Mouse (Mus musculus) heart, postnatal 0 days (tissue): Measurements from ENCODE around the gene Mlx. TPM values are rescaled to one million over a fixed set of nuclear protein-coding genes. Genes with fewer than 3 reads are reported as not detected.
"Not testable (repeated sequence)": the region's sequence is repeated elsewhere in the genome, so short reads cannot be mapped to it uniquely, and the experiment has no call there.

Source experiments
- ATAC-seq: fragments of 200-750 bp; cut with Nextera tagmentation; 2 replicates; pipeline ENCODE4 v1.8.0; 2017; ENCODE audit warnings: low read depth, moderate number of reproducible peaks, moderate library complexity; ENCODE audit not compliant: insufficient read depth
- DNase-seq: peaks from one replicate; pipeline ENCODE4 v3.0.0-alpha.2; 2016; ENCODE audit warnings: low spot score
- H3K27ac ChIP-seq: fragments of 300-500 bp; sonication (generic); 2 replicates; pipeline ENCODE4 v1.5.1; 2014; ENCODE audit warnings: low read depth, mild to moderate bottlenecking
- H3K27me3 ChIP-seq: fragments of 300-500 bp; sonication (generic); 2 replicates; pipeline ENCODE4 v1.6.1; 2014; ENCODE audit warnings: low read length, mixed read lengths; ENCODE audit not compliant: control insufficient read depth, insufficient read depth
- H3K36me3 ChIP-seq: fragments of 300-500 bp; sonication (generic); replicated peaks from 2 replicates; pipeline ENCODE4 v1.6.1; 2014; ENCODE audit warnings: low read length, mixed read lengths; ENCODE audit not compliant: control insufficient read depth, insufficient read depth
- H3K4me1 ChIP-seq: fragments of 300-500 bp; sonication (generic); 2 replicates; pipeline ENCODE4 v1.6.1; 2014; ENCODE audit warnings: antibody characterized with exemption; ENCODE audit not compliant: control insufficient read depth, insufficient read depth
- H3K4me2 ChIP-seq: fragments of 300-500 bp; sonication (generic); 2 replicates; pipeline ENCODE4 v1.6.1; 2014; ENCODE audit warnings: low read depth, mild to moderate bottlenecking, low read length, moderate library complexity
- H3K4me3 ChIP-seq: fragments of 300-500 bp; sonication (generic); 2 replicates; pipeline ENCODE4 v1.5.1; 2014; ENCODE audit warnings: low read depth, low read length
- H3K9ac ChIP-seq: fragments of 300-500 bp; sonication (generic); replicated peaks from 2 replicates; pipeline ENCODE4 v1.6.1; 2014; ENCODE audit warnings: low read depth, low read length, mixed read lengths
- H3K9me3 ChIP-seq: fragments of 300-500 bp; sonication (generic); replicated peaks from 2 replicates; pipeline ENCODE4 v1.6.1; 2016; ENCODE audit warnings: low read length; ENCODE audit not compliant: control insufficient read depth
- CTCF ChIP-seq: IDR thresholded peaks from 2 replicates; pipeline ENCODE4 v1.5.1; 2016; ENCODE audit warnings: antibody characterized with exemption, control low read depth, low read depth
- EP300 ChIP-seq: IDR thresholded peaks from 2 replicates; pipeline ENCODE4 v1.6.1; 2016; ENCODE audit warnings: antibody characterized with exemption, low read depth
- WGBS: fragments of 180-500 bp; shearing (Covaris S2); extraction: QIAGEN DNeasy Blood & Tissue Kit; methylation state at CpG from one replicate; pipeline ENCODE4 v1.1.7; 2014; 5-methylcytosine and 5-hydroxymethylcytosine counted together
- polyA plus RNA-seq: library from polyadenylated mRNA; unstranded; fragments of >200 nt; fragmentation: Nextera tagmentation; extraction: Ambion mirVana; gene quantifications from 2 replicates; pipeline ENCODE4 v1.2.1, GENCODE M21; 2015
- total RNA-seq: library from RNA; depleted of rRNA; stranded (reverse); fragments of >200 nt; gene quantifications from 2 replicates; pipeline ENCODE4 v1.2.3, GENCODE M21; 2014; ENCODE audit warnings: low replicate concordance

Mlx gene
- total and polyA plus RNA-seq, 2 experiments from 2014 or later = 21.8 to 26.7 TPM

DNA sequence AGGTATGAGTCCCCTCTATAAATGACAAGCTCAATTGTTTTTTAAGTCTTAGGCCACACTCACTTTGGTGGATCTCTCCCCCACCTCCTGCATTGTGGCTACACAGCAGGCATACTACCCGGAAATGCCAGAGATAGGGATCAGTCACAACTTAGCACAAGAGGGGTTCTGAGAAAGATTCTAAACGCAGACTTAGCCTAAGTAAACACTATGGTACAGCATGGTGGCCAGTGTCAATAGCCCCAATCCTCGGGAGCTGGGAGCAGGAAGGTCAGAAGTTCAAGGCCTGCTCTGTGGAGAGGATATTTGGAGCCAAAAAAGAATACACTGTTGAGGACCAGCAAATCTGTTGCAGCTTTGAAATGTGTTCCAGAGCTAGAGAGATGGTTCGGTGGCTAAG lies 31.0 kb downstream of the Mlx start:
- no peaks in the 10 kb centered on the region for H3K9me3 ChIP-seq
- DNase-seq (no peak), ATAC-seq (no peak)
- H3K9ac ChIP-seq = peak overlapping the region; percentile 88; the same call in 1 of the 2 replicates
- H3K27ac ChIP-seq = peak overlapping the region; percentile 89; the same call in 1 of the 2 replicates
- peak overlapping the region; percentile 84 for H3K4me2 ChIP-seq
- peak overlapping the region; percentile 74 for H3K4me3 ChIP-seq
- 27% methylated on average over 4 of the region's 4 CpGs for WGBS
- TF ChIP-seq CTCF = no peak
- TF ChIP-seq EP300 = no peak
- H3K4me1 ChIP-seq = peaks cover 24% of the 10 kb centered on the region
- H3K36me3 ChIP-seq = peaks cover 13% of the 10 kb centered on the region
- no peaks in the 10 kb centered on the region for H3K27me3 ChIP-seq

DNA sequence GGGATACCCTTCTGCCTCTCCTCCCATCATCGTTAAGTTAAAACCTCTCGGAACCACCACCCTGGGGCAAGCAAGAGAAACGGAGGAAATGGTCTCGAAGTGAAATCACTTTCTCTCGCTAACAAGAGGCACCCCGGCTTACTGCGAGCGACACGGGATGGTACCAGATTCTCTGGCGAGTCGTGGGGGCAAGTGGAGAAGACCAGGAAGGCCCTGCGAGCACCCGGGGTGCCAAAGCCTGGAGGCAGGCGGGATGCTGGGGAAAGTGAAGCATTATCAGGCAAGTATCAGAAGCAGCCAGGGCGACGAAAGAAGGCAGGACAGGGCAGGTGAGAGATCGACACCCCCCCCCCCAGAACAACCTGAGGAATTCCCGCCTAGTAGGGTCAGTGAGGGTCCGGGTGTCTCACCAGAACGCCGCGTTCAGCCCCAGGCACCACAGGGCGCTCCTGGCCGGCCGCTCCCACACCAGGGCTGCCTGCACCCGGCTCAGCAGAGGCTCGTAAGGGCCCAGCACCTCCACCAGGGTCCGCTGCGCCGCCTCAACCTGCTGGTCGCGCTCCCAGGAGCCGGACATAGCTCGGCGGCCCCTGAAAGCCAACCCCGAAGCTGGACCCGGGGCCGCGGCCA lies 32.2 kb downstream of the Mlx start:
- peak overlapping the region; percentile 84 for H3K4me2 ChIP-seq
- peak overlapping the region; percentile 89 for H3K27ac ChIP-seq
- peaks cover 24% of the 10 kb centered on the region for H3K4me1 ChIP-seq
- H3K9ac ChIP-seq = peak overlapping the region; percentile 88
- DNase-seq (no peak), ATAC-seq (peak; percentile 73)
- under 1% methylated on average over 34 of the region's 39 CpGs for WGBS
- TF ChIP-seq CTCF (peak; percentile 25), EP300 (no peak)
- H3K4me3 ChIP-seq = peak overlapping the region; percentile 74
- no peaks in the 10 kb centered on the region for H3K27me3 ChIP-seq
- peaks cover 18% of the 10 kb centered on the region for H3K36me3 ChIP-seq
- H3K9me3 ChIP-seq = no peaks in the 10 kb centered on the region

DNA sequence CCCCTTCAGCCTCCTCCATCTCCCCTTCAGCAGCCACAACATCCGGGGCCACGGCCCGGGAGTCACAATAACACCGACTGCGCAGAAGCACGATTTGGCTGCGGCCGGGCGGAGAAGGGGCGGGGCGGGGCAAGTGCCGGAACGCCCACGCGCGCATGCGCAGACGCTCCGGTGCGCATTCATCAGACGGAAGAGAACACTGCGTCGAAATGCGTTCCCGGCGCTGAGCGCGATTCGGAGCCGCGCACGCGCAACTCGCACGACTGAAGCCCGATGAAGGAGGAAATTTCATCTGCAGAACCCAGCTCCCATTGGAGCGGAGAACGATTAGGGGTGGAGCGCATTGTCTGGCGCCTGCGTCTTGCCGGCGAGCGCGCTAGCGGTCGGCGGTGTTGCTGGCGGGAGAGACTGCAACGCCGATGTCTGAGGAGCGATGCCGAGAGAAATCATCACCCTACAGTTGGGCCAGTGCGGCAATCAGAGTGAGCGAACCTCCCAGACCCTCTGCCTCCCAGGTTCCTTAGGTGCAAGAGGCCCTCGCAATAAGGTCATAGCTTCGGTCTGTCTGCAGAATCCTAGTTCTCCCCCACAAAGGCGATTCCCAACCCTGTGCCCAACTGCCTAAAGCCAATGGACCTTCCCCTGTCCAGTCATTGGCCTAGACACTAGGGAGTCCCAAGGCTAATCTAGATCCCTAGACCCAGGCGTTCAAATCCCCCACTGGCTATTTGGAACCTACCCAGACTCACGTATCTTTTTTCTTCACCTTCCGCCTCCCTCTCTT lies 32.9 kb downstream of the Mlx start, which contains the start of the genes Retreg3 and Tubg1:
Gene Retreg3 (minus strand): TSS at position 133 of the 784 bp plus-strand sequence.
Gene Tubg1 (plus strand): TSS at position 178 of the 784 bp plus-strand sequence.
- Histone ChIP-seq H3K9me3 (no peaks in the 10 kb centered on the region), H3K36me3 (peaks cover 18% of the 10 kb centered on the region), H3K4me1 (peaks cover 24% of the 10 kb centered on the region), H3K4me3 (peak within 1 kb of the TSS; percentile 74), H3K27me3 (no peaks in the 10 kb centered on the region), H3K9ac (peak within 1 kb of the TSS; percentile 88), H3K4me2 (peak within 1 kb of the TSS; percentile 84), H3K27ac (peak within 1 kb of the TSS; percentile 89)
- under 1% methylated on average over 61 of the region's 61 CpGs for WGBS
- ATAC-seq (peak; percentile 97), DNase-seq (peak; percentile 97)
- TF ChIP-seq CTCF = no peak

DNA sequence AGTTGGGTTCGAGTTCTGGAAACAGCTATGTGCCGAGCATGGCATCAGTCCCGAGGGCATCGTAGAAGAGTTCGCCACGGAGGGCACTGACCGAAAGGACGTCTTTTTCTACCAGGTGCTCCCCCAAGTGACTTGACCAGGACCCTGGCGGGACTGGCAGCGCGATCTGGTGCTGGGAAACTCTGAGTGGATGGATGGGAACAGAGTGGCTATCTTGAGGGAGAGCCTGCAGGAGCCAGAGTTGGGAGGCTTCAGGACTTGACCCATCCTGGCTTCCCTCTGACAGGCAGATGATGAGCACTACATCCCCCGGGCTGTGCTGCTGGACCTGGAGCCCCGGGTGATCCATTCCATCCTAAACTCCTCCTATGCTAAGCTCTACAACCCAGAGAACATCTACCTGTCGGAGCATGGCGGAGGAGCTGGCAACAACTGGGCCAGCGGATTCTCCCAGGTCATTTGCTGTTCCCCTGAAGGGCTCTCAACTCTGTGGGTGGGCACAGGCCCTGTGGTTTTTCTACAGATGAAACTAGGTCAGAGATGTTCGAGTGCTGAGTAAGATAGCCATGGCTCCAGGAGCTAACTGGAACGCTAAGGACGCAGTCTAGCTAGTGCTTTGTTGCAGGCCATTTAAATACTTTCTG lies 33.6 kb downstream of the Mlx start:
- peak overlapping the region; percentile 74 for H3K4me3 ChIP-seq
- 19% methylated on average over 19 of the region's 19 CpGs for WGBS
- TF ChIP-seq CTCF (no peak), EP300 (no peak)
- H3K27me3 ChIP-seq = no peaks in the 10 kb centered on the region
- peaks cover 24% of the 10 kb centered on the region for H3K4me1 ChIP-seq
- peaks cover 24% of the 10 kb centered on the region for H3K36me3 ChIP-seq
- H3K9me3 ChIP-seq = no peaks in the 10 kb centered on the region
- H3K27ac ChIP-seq = peak overlapping the region; percentile 81
- peak overlapping the region; percentile 55 for H3K9ac ChIP-seq
- DNase-seq = no peak
- peak overlapping the region; percentile 73 for H3K4me2 ChIP-seq
- no peak for ATAC-seq

DNA sequence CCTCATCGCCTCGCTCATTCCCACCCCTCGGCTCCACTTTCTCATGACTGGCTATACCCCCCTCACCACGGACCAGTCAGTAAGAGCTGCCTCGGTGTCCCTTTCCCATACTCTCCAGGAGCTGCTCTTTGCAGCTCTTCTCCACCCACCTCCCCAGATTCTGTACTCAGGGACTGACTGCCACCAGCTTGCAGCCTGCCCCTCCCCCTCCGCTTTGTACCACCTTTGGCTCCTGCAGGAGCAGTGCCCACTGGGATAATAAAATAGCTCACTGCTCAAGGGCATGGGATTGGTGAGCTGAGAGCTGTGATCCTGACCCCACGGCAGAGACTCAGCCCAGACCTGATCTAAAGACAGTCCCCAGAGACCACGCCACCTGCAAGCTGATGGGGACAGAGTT lies 37.4 kb downstream of the Mlx start:
- H3K4me3 ChIP-seq, H3K27me3 ChIP-seq, H3K4me2 ChIP-seq, H3K27ac ChIP-seq, H3K9ac ChIP-seq, H3K4me1 ChIP-seq, H3K9me3 ChIP-seq, DNase-seq, ATAC-seq: not testable (repeated sequence)
- H3K36me3 ChIP-seq = peaks cover 36% of the 10 kb centered on the region
- WGBS = 95% methylated on average over 8 of the region's 8 CpGs

DNA sequence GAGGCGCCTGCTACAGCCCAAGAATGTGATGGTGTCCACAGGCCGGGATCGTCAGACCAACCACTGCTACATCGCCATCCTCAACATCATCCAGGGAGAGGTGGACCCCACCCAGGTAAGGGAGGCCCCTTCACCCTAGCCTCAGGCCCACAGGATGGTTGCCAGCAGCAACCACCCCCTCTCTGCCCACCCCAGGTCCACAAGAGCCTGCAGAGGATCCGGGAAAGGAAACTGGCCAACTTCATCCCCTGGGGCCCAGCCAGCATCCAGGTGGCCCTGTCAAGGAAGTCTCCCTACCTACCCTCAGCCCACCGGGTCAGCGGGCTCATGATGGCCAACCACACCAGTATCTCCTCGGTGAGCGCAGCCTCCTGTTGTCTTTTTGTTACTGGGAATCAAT lies 37.9 kb downstream of the Mlx start:
- not testable (repeated sequence) for H3K27ac ChIP-seq, H3K4me2 ChIP-seq, H3K4me3 ChIP-seq, H3K27me3 ChIP-seq, H3K9ac ChIP-seq, DNase-seq, ATAC-seq, H3K4me1 ChIP-seq, H3K9me3 ChIP-seq
- peaks cover 36% of the 10 kb centered on the region for H3K36me3 ChIP-seq
- 90% methylated on average over 7 of the region's 9 CpGs for WGBS
